Mouse (Mus musculus): ENCODE measurements around the gene Rtn4rl2.

DNA sequence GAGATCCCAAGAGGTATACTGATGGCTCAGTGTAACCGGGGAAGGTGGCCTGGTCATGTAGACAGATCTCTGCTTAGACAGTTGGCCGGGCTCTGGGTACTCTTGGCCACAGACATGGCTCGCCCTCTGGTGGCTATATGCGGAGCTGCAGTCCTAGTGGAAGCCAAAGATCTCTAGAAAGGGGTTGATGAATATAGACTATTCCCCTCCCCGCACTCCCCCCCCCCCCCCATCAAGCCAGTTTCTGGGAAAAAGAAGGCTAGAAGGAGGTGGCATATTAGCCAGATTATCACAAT is 3.5 kb upstream of the Rtn4rl2 start:
- TF ChIP-seq POLR2A (IDR thresholded peaks at IDR 0.05; ENCODE audit: insufficient read length, low read depth) (no peak), MYOD1 (IDR thresholded peaks at IDR 0.05; ENCODE audit: control insufficient read depth in 1 of 3, insufficient read length in 2 of 3, low read depth in 2 of 3) (no peak)

Measured in myocyte (in vitro differentiated cells).